Mouse (Mus musculus): ENCODE results near the gene Efcab9.

- TF ChIP-seq CTCF (IDR thresholded peaks at IDR 0.05; ENCODE audit: borderline replicate concordance, insufficient read depth, low read depth, low read length) (no peak), POLR2A (IDR thresholded peaks at IDR 0.05; ENCODE audit: borderline replicate concordance, insufficient read depth, low read length) (no peak)
These were observed 45.3 kb downstream of the Efcab9 start for GRCm38 (mm10) chr11:32486621-32487020.
